Mouse (Mus musculus): Measurements from ENCODE around the gene B3galt5.
"Not testable (repeated sequence)": the region's sequence is repeated elsewhere in the genome, so short reads cannot be mapped to it uniquely, and the experiment has no call there.

DNA sequence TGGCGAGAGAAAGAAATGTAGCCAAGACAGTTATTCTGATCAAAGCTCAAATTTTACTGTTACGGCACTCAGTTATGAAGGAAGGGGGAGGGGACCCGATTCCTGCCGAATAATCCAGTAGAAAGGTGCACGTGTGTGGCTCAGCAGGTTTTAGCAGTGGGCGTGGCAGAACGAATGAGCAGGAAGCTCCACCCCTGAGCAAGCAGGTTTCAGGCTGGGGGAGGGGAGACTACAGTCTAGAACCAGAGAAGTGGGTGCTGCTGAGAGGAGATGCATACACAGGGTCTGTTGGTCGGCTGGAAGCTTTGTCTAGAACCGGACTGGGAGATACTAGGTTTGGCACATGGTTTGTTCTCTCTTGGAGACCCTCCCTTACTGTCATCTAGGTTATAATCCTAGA is 91.7 kb downstream of the B3galt5 start:
- TF ChIP-seq CTCF, EP300 (IDR thresholded peaks at IDR 0.05): not testable (repeated sequence)

Data from lung, postnatal 0 days (tissue).